Mouse (Mus musculus) hindbrain, embryonic 13.5 days (tissue): ENCODE measurements around the gene Rpl13a. TPM values are rescaled to one million over a fixed set of nuclear protein-coding genes. Genes with fewer than 3 reads are reported as not detected.
A peak's percentile ranks its signal among the peaks of the same experiment; 100 is the strongest.

Experiments
- ATAC-seq: fragments of 200-750 bp; cut with Nextera tagmentation; 2 replicates; pipeline ENCODE4 v1.8.0; 2017; ENCODE audit warnings: moderate TSS enrichment; ENCODE audit not compliant: low FRiP score
- H3K27ac ChIP-seq: fragments of 300-500 bp; sonication (generic); 2 replicates; pipeline ENCODE4 v1.5.1; 2015; ENCODE audit warnings: inconsistent platforms, mild to moderate bottlenecking, moderate library complexity
- H3K27me3 ChIP-seq: fragments of 300-500 bp; sonication (generic); 2 replicates; pipeline ENCODE4 v1.6.1; 2015; ENCODE audit warnings: mild to moderate bottlenecking, inconsistent platforms
- H3K36me3 ChIP-seq: fragments of 300-500 bp; sonication (generic); 2 replicates; pipeline ENCODE4 v1.6.1; 2015; ENCODE audit warnings: mild to moderate bottlenecking, inconsistent platforms
- H3K4me1 ChIP-seq: fragments of 300-500 bp; sonication (generic); replicated peaks from 2 replicates; pipeline ENCODE4 v1.6.1; 2015; ENCODE audit warnings: inconsistent platforms
- H3K4me2 ChIP-seq: fragments of 300-500 bp; sonication (generic); 2 replicates; pipeline ENCODE4 v1.6.1; 2015; ENCODE audit warnings: inconsistent platforms, mild to moderate bottlenecking, moderate library complexity
- H3K4me3 ChIP-seq: fragments of 300-500 bp; sonication (generic); 2 replicates; pipeline ENCODE4 v1.5.1; 2015; ENCODE audit warnings: mild to moderate bottlenecking, inconsistent platforms
- H3K9ac ChIP-seq: fragments of 300-500 bp; sonication (generic); 2 replicates; pipeline ENCODE4 v1.6.1; 2015; ENCODE audit warnings: mild to moderate bottlenecking, inconsistent platforms
- H3K9me3 ChIP-seq: fragments of 300-500 bp; sonication (generic); 2 replicates; pipeline ENCODE4 v1.6.1; 2016; ENCODE audit warnings: inconsistent platforms
- WGBS: fragments of 180-500 bp; shearing (Covaris S2); methylation state at CpG from one replicate; pipeline ENCODE4 v1.1.7; 2015; 5-methylcytosine and 5-hydroxymethylcytosine counted together
- polyA plus RNA-seq: library from polyadenylated mRNA; unstranded; fragments of >200 nt; fragmentation: Nextera tagmentation; extraction: Ambion mirVana; gene quantifications from 2 replicates; pipeline ENCODE4 v1.2.1, GENCODE M21; 2015

The Rpl13a gene
- polyA plus RNA-seq, 1 experiment from 2014 or later = 846 TPM

DNA sequence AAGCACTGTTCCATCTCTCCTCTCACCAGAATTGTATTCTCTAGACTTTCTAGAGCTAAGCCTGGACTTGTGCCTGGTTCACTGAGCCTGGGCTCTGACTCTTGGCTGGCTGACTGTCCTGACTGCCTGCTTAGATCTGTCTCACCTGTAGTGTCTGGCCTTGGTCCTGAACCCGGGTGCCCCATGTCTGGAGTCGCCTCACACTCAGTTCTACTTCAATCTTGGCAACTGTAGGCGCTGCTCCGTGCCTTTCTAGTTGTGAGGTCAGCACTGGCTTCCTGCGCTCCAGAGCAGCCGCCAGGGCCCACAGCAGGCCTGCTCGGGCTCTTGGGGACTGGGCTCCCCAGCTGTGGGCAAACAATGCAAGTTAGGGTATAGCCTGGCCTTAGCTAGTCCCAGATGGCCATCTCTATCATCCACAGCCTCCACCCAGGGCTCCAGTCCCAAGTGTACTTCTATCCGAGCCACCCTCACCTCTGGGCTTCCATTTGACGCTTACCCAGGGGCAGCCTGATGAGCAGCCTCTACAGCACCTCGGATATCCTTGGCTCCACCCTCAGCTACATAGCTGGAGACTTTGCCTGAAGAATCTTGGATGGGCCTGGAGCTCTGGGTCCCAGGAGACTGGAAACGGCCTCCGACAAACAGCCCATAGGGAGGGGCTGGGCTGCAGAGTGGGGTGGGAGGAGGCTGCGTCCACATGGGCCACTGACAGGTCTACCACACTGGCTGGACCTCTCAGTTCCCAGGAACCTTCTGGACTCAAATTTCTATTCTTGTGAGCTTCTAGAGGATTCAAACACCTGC is 16.0 kb upstream of the Rpl13a start:
- peak overlapping the region; percentile 13 for H3K9ac ChIP-seq
- no peaks in the 10 kb centered on the region for H3K4me1 ChIP-seq
- WGBS = 91% methylated on average over 13 of the region's 13 CpGs

DNA sequence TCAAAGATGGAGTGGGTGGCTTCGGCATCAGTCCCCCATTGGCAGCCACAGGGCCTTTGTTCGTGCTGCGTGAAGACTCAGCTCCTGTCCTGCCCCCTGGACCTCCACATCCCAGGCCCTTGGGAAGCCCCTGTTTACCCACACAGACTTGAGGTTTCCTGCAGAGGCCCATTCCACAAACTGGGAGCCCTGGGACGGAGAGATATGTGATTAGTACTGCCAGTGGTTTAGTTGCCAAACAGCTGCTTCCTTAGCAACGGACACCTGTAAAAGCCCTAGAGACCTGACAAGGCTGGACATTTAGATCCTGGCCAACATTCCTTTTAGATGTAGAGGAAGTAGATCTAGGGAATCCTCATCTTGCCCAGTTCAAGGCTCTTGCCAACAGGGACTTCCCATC is 13.4 kb upstream of the Rpl13a start:
- ATAC-seq = no peak
- no peak overlapping the region for H3K4me3 ChIP-seq
- 95% methylated on average over 5 of the region's 5 CpGs for WGBS
- peaks cover 12% of the 10 kb centered on the region for H3K27me3 ChIP-seq
- H3K9ac ChIP-seq = no peak overlapping the region; the same call in 1 of the 2 replicates
- H3K27ac ChIP-seq = no peak overlapping the region
- no peaks in the 10 kb centered on the region for H3K4me1 ChIP-seq
- peaks cover 37% of the 10 kb centered on the region for H3K36me3 ChIP-seq
- H3K9me3 ChIP-seq = no peaks in the 10 kb centered on the region
- H3K4me2 ChIP-seq = no peak overlapping the region

More for the DNA sequence above, 16.0 kb upstream of the Rpl13a start:
- no peak for ATAC-seq
- Histone ChIP-seq H3K27me3 (no peaks in the 10 kb centered on the region), H3K4me2 (no peak overlapping the region), H3K9me3 (no peaks in the 10 kb centered on the region), H3K36me3 (peaks cover 46% of the 10 kb centered on the region), H3K4me3 (no peak overlapping the region), H3K27ac (no peak overlapping the region)

DNA sequence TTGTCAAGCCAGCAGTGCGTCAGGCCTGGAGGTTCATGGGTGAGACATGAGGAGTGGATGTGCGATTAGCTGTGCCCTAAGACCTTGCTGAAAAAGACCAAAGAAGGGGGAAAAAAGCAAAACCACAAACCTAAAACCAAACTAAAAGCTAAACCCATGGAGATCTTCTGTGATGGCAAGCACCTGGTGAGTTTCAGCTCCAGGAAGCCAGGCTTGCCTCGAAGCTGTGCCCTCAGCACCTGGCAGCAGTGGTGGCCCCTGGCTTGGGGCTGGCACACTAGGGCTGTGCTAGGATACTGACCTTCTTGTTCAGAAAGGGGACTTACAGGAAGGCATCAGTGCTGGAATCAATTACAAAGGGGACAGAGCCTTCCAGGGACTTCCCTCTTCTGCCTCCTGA is 12.8 kb upstream of the Rpl13a start:
- ATAC-seq = no peak
- H3K4me1 ChIP-seq = peaks cover 4% of the 10 kb centered on the region
- H3K27me3 ChIP-seq = peaks cover 17% of the 10 kb centered on the region
- no peak overlapping the region for H3K27ac ChIP-seq
- H3K9me3 ChIP-seq = no peaks in the 10 kb centered on the region
- peaks cover 37% of the 10 kb centered on the region for H3K36me3 ChIP-seq
- 94% methylated on average over 3 of the region's 3 CpGs for WGBS
- no peak overlapping the region for H3K4me2 ChIP-seq
- H3K9ac ChIP-seq = no peak overlapping the region; the same call in 1 of the 2 replicates
- no peak overlapping the region for H3K4me3 ChIP-seq

DNA sequence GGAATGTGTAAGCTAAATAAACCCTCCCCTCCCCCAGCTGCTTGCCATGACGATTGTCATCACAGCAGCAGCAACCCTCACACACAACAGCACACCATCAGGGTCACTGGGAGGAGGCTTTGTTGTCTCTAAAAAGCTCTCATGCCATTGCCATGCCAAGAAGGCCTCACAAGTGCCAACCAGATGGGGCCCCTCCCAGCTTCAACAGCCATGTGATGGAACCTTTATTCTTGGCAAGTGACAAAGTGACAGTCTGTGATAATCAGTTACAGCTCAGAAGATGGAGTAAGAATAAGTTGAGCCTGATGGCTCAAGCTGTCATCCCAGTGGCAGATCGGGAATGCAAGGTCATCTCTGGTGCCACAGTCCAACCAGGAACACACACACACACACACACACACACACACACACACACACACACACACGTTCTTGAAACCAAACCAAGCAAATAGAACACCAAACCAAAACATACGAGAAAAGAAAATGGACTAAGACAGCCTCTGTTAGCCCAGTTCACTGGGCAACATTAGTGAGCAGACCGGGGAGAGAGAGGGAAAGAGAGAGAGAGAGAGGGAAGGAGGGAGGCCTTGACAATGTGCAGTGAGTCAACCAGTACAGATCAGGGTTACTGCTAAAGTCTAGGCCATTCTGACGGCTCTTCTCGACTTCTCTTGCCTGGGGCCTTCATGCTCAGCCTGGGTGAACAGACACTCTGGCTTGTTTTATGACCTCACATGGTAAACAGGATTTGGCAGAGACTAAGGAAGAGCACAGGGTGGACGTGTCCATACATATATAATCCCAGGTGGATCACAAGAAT is 11.6 kb upstream of the Rpl13a start:
- WGBS = 83% methylated on average over 8 of the region's 8 CpGs
- Histone ChIP-seq H3K4me3 (no peak overlapping the region), H3K9me3 (no peaks in the 10 kb centered on the region), H3K4me1 (peaks cover 12% of the 10 kb centered on the region), H3K4me2 (no peak overlapping the region), H3K9ac (no peak overlapping the region), H3K36me3 (peaks cover 27% of the 10 kb centered on the region), H3K27ac (no peak overlapping the region), H3K27me3 (peaks cover 25% of the 10 kb centered on the region)
- no peak for ATAC-seq

DNA sequence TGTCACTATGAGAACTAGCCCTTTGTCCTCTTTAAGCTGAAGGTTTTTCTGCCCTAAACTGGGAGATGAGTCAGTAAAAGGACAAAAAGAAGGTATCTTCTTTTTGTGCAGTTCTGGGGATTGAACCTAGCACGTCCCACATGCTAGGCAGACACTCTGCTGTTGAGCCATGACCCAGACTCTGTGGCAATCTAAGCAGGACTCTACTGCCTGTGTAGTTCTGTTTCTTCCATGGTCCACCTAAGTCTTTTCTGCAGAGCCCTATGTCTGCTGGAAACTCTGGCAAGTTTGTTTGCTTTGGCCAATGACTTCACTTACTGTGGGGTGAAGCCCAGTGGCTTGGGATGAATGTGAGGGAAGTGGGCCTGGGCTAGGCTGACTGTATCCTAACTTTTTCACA is 9.8 kb upstream of the Rpl13a start:
- Histone ChIP-seq H3K9ac (no peak overlapping the region), H3K36me3 (peaks cover 10% of the 10 kb centered on the region), H3K4me2 (no peak overlapping the region), H3K27me3 (peaks cover 35% of the 10 kb centered on the region), H3K27ac (no peak overlapping the region), H3K4me1 (peaks cover 12% of the 10 kb centered on the region), H3K4me3 (no peak overlapping the region), H3K9me3 (no peaks in the 10 kb centered on the region)
- no peak for ATAC-seq
- WGBS = 84% methylated on average over 1 of the region's 1 CpGs

DNA sequence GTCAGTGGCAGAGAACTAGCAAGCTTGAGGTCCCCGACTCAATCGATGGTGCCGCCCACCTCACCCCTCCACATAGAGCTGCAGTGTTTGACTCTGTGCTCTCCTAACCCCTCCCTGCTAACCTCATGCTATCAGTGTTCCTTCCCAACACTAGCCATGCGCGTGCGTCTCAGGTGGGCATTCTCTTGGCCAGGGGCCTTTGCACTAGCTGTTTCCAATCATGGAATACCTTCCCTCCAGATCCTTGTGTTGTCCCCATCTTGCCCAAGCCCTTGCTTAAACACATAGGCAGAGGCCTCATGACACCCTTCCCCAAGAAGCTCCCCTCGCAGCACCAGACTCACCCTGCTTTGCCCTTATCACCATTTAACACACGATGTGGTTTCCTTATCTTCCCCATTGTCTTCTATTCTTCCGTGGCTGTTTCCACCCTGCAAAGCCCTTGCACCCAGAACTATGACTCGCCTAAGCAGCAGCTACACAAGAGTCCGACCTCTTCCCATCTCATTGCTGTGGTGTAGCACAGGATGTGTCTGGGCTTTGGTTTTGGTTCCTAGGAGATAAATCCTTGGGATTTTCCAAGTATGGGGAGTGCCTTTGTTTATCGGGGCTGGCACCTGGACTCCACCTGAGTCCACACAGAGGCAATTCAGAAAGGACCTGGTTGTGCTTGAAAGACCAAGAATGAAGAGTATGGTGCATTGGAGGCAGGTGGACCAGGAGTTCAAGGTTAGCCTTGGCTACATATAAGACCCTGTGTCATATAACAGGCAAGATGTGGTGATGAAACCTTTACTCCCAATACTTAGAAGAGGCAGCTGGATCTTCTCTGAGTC is 8.8 kb upstream of the Rpl13a start:
- Histone ChIP-seq H3K9ac (no peak overlapping the region), H3K9me3 (no peaks in the 10 kb centered on the region), H3K4me2 (no peak overlapping the region), H3K4me3 (no peak overlapping the region), H3K4me1 (peaks cover 12% of the 10 kb centered on the region), H3K27ac (no peak overlapping the region), H3K27me3 (peaks cover 35% of the 10 kb centered on the region), H3K36me3 (0 out of 2 replicates have a peak, but pooled peaks cover under 1% of the 10 kb centered on the region)
- ATAC-seq = no peak
- 89% methylated on average over 12 of the region's 12 CpGs for WGBS

DNA sequence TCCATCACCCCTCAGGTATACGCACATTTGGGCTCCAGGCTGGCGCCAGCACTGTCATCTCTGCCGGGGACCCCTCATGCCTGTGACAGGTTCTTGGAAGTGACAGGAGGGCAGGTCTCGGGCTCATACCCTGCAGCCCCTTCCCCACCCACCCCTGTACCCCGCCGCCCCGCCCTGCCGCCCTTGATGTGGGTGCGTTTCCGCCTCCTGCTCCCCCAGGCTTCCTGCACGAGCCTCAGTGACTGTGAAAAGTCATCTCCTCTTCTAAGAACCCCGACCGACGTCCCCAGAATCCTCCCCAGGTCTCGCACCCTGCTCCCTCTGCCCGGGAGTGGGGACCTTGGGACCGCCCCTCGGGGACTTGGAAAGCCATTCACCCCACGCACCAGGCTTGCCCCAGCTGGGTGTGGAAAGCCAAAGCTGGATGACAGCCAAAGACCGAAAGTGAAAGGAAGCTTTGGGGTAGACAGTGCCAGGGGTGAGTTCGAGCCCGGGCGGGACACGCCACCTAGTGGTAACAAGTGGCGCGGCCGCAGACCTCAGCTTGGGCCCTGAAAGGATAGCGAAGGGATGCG is 7.5 kb upstream of the Rpl13a start, which contains the start of the genes Gm45713 and Flt3l:
Gene Gm45713 (minus strand): TSS at position 239 of the 575 bp plus-strand sequence.
Gene Flt3l (minus strand): TSS at position 440 of the 575 bp plus-strand sequence.
- Histone ChIP-seq H3K27ac (no peak within 1 kb of the TSS), H3K9ac (peak within 1 kb of the TSS; percentile 62), H3K9me3 (no peaks in the 10 kb centered on the region), H3K4me3 (peak within 1 kb of the TSS; percentile 39), H3K27me3 (peaks cover 35% of the 10 kb centered on the region), H3K36me3 (no peaks in the 10 kb centered on the region), H3K4me2 (peak within 1 kb of the TSS; percentile 58), H3K4me1 (peaks cover 12% of the 10 kb centered on the region)
- WGBS = 3% methylated on average over 28 of the region's 29 CpGs
- peak; percentile 78 for ATAC-seq

DNA sequence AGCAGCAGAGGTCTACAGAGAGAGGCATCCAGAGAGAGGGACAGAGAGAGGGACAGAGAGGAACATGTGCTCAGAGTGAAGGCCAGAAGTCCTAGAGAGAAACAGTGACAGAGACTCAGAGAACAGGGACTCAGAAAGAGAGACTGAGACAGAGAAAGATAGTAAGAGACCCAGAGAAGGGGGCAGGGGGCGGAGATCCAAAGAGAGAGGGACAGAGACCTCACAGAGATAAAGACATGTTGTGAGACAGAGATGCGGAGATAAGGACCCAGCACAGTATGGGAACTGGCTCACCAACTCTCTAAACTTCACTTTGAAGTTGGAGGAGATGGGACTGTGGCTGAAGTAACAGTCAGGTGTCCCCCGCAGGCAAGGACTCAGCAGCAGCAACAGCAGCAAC is 6.8 kb upstream of the Rpl13a start:
- peak overlapping the region; percentile 39; the same call in 1 of the 2 replicates for H3K4me3 ChIP-seq
- H3K36me3 ChIP-seq = no peaks in the 10 kb centered on the region
- WGBS = 76% methylated on average over 3 of the region's 3 CpGs
- peaks cover 12% of the 10 kb centered on the region for H3K4me1 ChIP-seq
- H3K4me2 ChIP-seq = peak overlapping the region; percentile 58; the same call in 1 of the 2 replicates
- peaks cover 35% of the 10 kb centered on the region for H3K27me3 ChIP-seq
- no peaks in the 10 kb centered on the region for H3K9me3 ChIP-seq
- ATAC-seq = no peak
- H3K9ac ChIP-seq = peak overlapping the region; percentile 62; the same call in 1 of the 2 replicates
- no peak overlapping the region for H3K27ac ChIP-seq

DNA sequence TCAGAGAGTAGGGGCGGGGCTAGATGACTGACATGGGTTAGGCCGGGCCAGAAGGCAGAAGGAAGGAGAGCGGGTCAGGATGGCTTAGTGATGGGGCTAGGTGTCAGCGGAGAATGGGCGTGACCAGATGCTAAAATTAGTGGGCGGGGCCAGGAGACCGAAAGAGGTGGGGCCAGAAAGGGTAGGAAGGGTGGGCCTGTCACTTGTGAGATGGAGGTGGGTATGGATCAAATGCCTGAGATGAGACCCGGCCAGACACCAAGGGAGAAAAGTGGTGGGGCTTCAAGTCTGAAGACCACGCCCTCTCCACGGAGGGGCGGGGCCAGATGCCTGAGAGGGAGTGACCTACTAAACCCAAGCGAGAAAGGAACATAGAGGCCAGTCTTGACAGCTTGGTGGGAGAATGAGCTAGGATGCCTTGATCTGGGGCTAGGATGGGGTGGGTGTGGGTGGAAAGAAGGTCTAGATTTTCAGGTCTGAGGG is 6.0 kb upstream of the Rpl13a start:
- no peak overlapping the region for H3K9ac ChIP-seq
- H3K4me1 ChIP-seq = peaks cover 18% of the 10 kb centered on the region
- no peaks in the 10 kb centered on the region for H3K36me3 ChIP-seq
- H3K4me3 ChIP-seq = no peak overlapping the region
- peaks cover 35% of the 10 kb centered on the region for H3K27me3 ChIP-seq
- H3K4me2 ChIP-seq = no peak overlapping the region
- H3K27ac ChIP-seq = no peak overlapping the region
- ATAC-seq = no peak
- H3K9me3 ChIP-seq = no peaks in the 10 kb centered on the region
- WGBS = 10% methylated on average over 12 of the region's 12 CpGs

DNA sequence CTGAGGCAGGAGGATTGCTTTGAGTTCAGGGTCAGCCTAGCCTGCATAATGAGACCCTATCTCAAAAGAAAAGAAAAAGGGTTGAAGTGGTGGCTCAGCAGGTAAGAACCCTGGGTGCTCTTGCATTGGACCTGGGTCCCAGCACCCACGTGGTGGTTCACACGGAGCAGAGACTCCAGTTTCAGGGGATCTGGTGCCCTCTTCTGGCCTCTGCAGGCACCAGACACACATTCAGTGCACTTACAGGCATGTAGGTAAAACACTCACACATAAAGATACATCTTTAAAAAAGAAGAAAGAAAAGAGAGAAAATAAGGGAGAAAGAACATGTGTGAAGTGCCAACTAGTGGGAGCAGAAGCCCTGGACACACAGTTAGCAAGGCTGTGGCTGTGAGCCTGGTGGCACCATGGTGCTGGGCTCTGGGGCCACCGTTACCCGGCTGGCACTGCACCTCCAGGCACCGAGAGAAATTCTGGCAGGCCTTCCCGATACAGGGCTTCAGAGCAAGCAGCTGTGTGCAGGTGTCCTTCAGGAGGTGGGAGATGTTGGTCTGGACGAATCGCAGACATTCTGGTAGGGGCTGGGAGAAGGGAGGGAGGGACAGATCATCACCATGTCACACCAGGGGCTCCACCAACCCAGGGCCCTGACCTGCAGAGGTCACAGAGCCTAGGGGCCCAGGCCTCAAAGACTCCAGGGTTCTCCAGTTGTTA is 5.0 kb upstream of the Rpl13a start:
- Histone ChIP-seq H3K9ac (no peak overlapping the region), H3K27me3 (peaks cover 35% of the 10 kb centered on the region), H3K9me3 (no peaks in the 10 kb centered on the region), H3K36me3 (no peaks in the 10 kb centered on the region), H3K4me3 (no peak overlapping the region), H3K4me2 (no peak overlapping the region), H3K4me1 (peaks cover 22% of the 10 kb centered on the region), H3K27ac (no peak overlapping the region)
- no peak for ATAC-seq
- WGBS = 81% methylated on average over 8 of the region's 8 CpGs

DNA sequence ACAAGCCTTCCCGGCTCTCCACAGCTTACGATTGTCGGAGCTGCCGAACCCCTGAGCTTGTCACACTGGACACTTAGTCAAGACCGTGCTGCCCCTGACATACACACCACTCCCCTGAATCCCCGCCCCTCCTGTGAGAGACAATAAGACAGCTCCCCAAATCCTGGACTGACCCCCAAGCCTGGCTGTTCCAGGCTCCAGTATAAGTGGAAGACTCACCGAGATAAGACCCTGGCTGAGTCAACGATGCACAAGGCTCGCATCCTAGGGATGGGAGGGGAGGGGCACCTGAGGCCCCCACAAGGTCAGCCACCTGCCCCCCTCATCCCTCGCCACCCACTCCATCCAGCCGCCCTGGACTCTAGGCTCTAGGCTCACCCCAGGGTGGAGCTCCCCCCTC is 3.3 kb upstream of the Rpl13a start:
- Histone ChIP-seq H3K4me1 (peaks cover 31% of the 10 kb centered on the region), H3K36me3 (peaks cover 7% of the 10 kb centered on the region), H3K9ac (no peak overlapping the region), H3K4me2 (no peak overlapping the region), H3K27me3 (peaks cover 23% of the 10 kb centered on the region), H3K27ac (no peak overlapping the region), H3K4me3 (no peak overlapping the region), H3K9me3 (no peaks in the 10 kb centered on the region)
- 76% methylated on average over 11 of the region's 11 CpGs for WGBS
- ATAC-seq = no peak
